In the genomic region with DNA sequence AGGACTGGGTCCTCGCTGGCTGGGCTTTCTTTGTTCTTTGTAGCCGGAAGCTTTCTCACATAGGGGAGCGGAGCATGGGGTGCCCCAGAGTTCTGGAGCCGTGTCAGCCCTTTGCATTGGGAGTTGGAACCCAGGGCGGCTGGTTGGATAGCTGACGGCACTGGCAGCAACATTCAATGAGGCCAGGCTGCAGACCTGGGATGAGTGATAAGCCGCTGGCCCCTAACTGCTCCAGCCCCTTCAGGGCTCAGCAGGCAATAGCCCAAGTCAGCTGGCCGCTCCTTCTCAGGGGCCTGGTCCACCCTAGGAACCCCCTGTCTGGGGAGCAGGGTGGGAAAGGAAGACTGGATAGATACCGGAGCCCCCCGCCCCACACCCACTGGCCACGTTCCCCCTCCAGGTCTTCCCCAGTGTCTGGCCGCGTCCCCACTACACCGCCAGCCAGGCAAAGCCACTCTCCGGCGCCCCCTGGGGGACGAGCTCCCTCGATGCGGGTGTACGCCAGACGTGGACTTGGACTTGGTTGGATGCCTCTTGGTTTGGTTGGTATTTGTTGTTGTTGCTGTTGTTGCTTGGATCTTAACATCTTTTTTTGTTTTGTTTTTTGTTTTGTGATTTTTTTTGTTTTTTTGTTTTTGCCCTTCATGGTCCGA, we compare ENCODE assay signal across 8 mouse cellular contexts. TPM values are rescaled to one million over a fixed set of nuclear protein-coding genes. Genes with fewer than 3 reads are reported as not detected.
DNase-seq lines count a peak whose midpoint lies in the region; ATAC-seq and TF ChIP-seq lines count a peak whose summit lies in the region.

No protein-coding gene starts in this region.

- peaks cover 7% of the 10 kb centered on the region; the same call in 1 of the 2 replicates for H3K36me3 ChIP-seq in intestine, embryonic 15.5 days
- H3K36me3 ChIP-seq in liver, embryonic 14.5 days (replicated peaks; ENCODE audit: control insufficient read depth, insufficient read depth, low read depth), result no peaks in the 10 kb centered on the region
- peaks cover 9% of the 10 kb centered on the region for H3K36me3 ChIP-seq in neural tube, embryonic 12.5 days
- H3K36me3 ChIP-seq in thymus, adult 2 months (ENCODE audit: control insufficient read depth, insufficient read depth, low read length), result peaks cover 10% of the 10 kb centered on the region

- peak; percentile 58 for ATAC-seq in intestine, embryonic 15.5 days
- ATAC-seq in liver, embryonic 14.5 days (ENCODE audit: insufficient read depth), result peak; percentile 74
- ATAC-seq in neural tube, embryonic 12.5 days (ENCODE audit: low FRiP score, low read depth), result peak; percentile 49; the same call in 1 of the 2 replicates

- H3K27me3 ChIP-seq in intestine, embryonic 15.5 days (replicated peaks), result no peaks in the 10 kb centered on the region
- no peaks in the 10 kb centered on the region for H3K27me3 ChIP-seq in liver, embryonic 14.5 days (ENCODE audit: control insufficient read depth, insufficient read depth, low read length)
- H3K27me3 ChIP-seq in neural tube, embryonic 12.5 days (replicated peaks), result no peaks in the 10 kb centered on the region
- H3K27me3 ChIP-seq in thymus, adult 2 months (ENCODE audit: control insufficient read depth, insufficient read depth, low read length), result no peaks in the 10 kb centered on the region

- peak; percentile 94 for TF ChIP-seq CTCF in liver, embryonic 14.5 days (IDR thresholded peaks at IDR 0.05; ENCODE audit: low read depth)
- TF ChIP-seq CTCF in thymus, adult 2 months (IDR thresholded peaks at IDR 0.05; ENCODE audit: borderline replicate concordance, control insufficient read depth, extremely low read depth, insufficient read depth, low read length, poor library complexity), result peak; percentile 95

- 26% methylated on average over 22 of the region's 22 CpGs for WGBS in intestine, embryonic 15.5 days
- 15% methylated on average over 22 of the region's 22 CpGs for WGBS in liver, embryonic 14.5 days (ENCODE audit: insufficient replicate concordance)
- WGBS in neural tube, embryonic 12.5 days, result 18% methylated on average over 22 of the region's 22 CpGs
- 33% methylated on average over 22 of the region's 22 CpGs for WGBS in thymus, adult 2 months

- no peak overlapping the region for H3K4me3 ChIP-seq in intestine, embryonic 15.5 days (replicated peaks)
- H3K4me3 ChIP-seq in liver, embryonic 14.5 days (ENCODE audit: insufficient read depth in 1 of 2, low read depth in 2 of 2, low read length in 2 of 2), result no peak overlapping the region
- H3K4me3 ChIP-seq in neural tube, embryonic 12.5 days, result no peak overlapping the region
- no peak overlapping the region for H3K4me3 ChIP-seq in thymus, adult 2 months (ENCODE audit: control insufficient read depth, insufficient read depth, low read length)

- no peak for TF ChIP-seq POLR2A in thymus, adult 2 months (IDR thresholded peaks at IDR 0.05; ENCODE audit: control insufficient read depth, extremely low read depth, insufficient read depth, low read length, poor library complexity)

- no peaks in the 10 kb centered on the region for H3K9me3 ChIP-seq in intestine, embryonic 15.5 days
- no peaks in the 10 kb centered on the region for H3K9me3 ChIP-seq in liver, embryonic 14.5 days (ENCODE audit: control insufficient read depth, low read length)
- H3K9me3 ChIP-seq in neural tube, embryonic 12.5 days, result no peaks in the 10 kb centered on the region

- peak; percentile 69 for DNase-seq in kidney, adult 18-20 months
- DNase-seq in kidney, adult 11 months, result no peak
- peak; percentile 71 to 84 for DNase-seq in cerebellum, postnatal 4 days (ENCODE audit: low spot score in 2 of 2)
- peak; percentile 78 to 83 for DNase-seq in gastrocnemius, postnatal 36 days
- DNase-seq in liver, embryonic 14.5 days (ENCODE audit: low read depth in 3 of 3, low spot score in 3 of 3), result peak in 1 of 3 experiments; percentile 23
- peak; percentile 89 for DNase-seq in thymus, adult 2 months

- TF ChIP-seq EP300 in liver, embryonic 14.5 days (IDR thresholded peaks at IDR 0.05; ENCODE audit: low read depth), result no peak

- no peak overlapping the region for H3K27ac ChIP-seq in intestine, embryonic 15.5 days
- H3K27ac ChIP-seq in liver, embryonic 14.5 days, result no peak overlapping the region
- H3K27ac ChIP-seq in neural tube, embryonic 12.5 days, result 0 out of 2 replicates have a peak overlapping the region, but pooled peaks have one; percentile 6
- no peak overlapping the region for H3K27ac ChIP-seq in thymus, adult 2 months (ENCODE audit: control insufficient read depth, insufficient read depth, low read length)

- peak overlapping the region; percentile 53 for H3K4me2 ChIP-seq in intestine, embryonic 15.5 days (replicated peaks)
- peak overlapping the region; percentile 40; the same call in 1 of the 2 replicates for H3K4me2 ChIP-seq in liver, embryonic 14.5 days (ENCODE audit: low read depth)
- H3K4me2 ChIP-seq in neural tube, embryonic 12.5 days (replicated peaks), result peak overlapping the region; percentile 48

- peaks cover 17% of the 10 kb centered on the region for H3K4me1 ChIP-seq in intestine, embryonic 15.5 days (replicated peaks)
- no peaks in the 10 kb centered on the region for H3K4me1 ChIP-seq in liver, embryonic 14.5 days (replicated peaks; ENCODE audit: control insufficient read depth in 2 of 2, insufficient read depth in 2 of 2, low read length in 1 of 2)
- peaks cover 37% of the 10 kb centered on the region for H3K4me1 ChIP-seq in neural tube, embryonic 12.5 days
- peaks cover 4% of the 10 kb centered on the region; the same call in 1 of the 2 replicates for H3K4me1 ChIP-seq in thymus, adult 2 months (replicated peaks; ENCODE audit: control insufficient read depth, insufficient read depth, low read length)

- H3K9ac ChIP-seq in intestine, embryonic 15.5 days, result no peak overlapping the region
- H3K9ac ChIP-seq in liver, embryonic 14.5 days (replicated peaks), result no peak overlapping the region
- H3K9ac ChIP-seq in neural tube, embryonic 12.5 days, result no peak overlapping the region

- intact Hi-C loops in gastrocnemius, postnatal 36 days (cut with DNase I), result loop anchor here (1.0 kb wide), 1 partner anchor 44 kb away; no protein-coding TSS in a partner anchor

RNA-seq across cellular contexts. Expression of a gene that starts 14.1 kb away (rescaled TPM):
- 1 to 10 TPM; 4.6 to 4.7 TPM for total RNA-seq in gastrocnemius, postnatal 36 days (2021)
- 13.1 and 14.7 TPM in 2 replicates for polyA plus RNA-seq in intestine, embryonic 15.5 days (2015; fragmentation: Nextera tagmentation; extraction: Ambion mirVana)
- 4.1 and 4.7 TPM in 2 replicates for polyA plus RNA-seq in liver, embryonic 14.5 days (2012; rRNA removed)
- 6.5 and 6.6 TPM in 2 replicates for polyA plus RNA-seq in liver, embryonic 14.5 days (2014; fragmentation: Nextera tagmentation; extraction: Ambion mirVana)
- 9.7 and 9.8 TPM in 2 replicates for polyA plus RNA-seq in neural tube, embryonic 12.5 days (2016; fragmentation: Nextera tagmentation; extraction: Ambion mirVana)
- 56.5 and 58.1 TPM in 2 replicates for polyA plus RNA-seq in thymus, adult 2 months (2012; rRNA removed)
